Mouse (Mus musculus) spleen, adult 2 months (tissue): ENCODE measurements around the gene Crxos.

Source experiments
- CTCF ChIP-seq: fragments of 200-500 bp; IDR thresholded peaks from 2 replicates; pipeline ENCODE4 v1.5.1; 2011; ENCODE audit warnings: mild to moderate bottlenecking, inconsistent platforms; ENCODE audit not compliant: insufficient read depth, insufficient read length, insufficient replicate concordance; ENCODE audit errors: extremely low read depth
- POLR2A ChIP-seq: fragments of 200-500 bp; IDR thresholded peaks from 2 replicates; pipeline ENCODE4 v1.6.1; 2011; ENCODE audit warnings: low read depth, low read length, inconsistent platforms

- no peak for TF ChIP-seq POLR2A
- TF ChIP-seq CTCF, result peak; percentile 98
Observed at GRCm38 (mm10) chr7:15948381-15948941, 66.0 kb downstream of the Crxos start.
